Mouse (Mus musculus) stomach, embryonic 15.5 days (tissue): ENCODE data around the gene Kirrel. TPM values are rescaled to one million over a fixed set of nuclear protein-coding genes. Genes with fewer than 3 reads are reported as not detected.

Experiments
- ATAC-seq: fragments of 200-750 bp; cut with Nextera tagmentation; 2 replicates; pipeline ENCODE4 v1.8.0; 2017; ENCODE audit warnings: low read depth, moderate number of reproducible peaks, moderate TSS enrichment; ENCODE audit not compliant: insufficient read depth, low FRiP score
- H3K27ac ChIP-seq: fragments of 300-500 bp; sonication (generic); 2 replicates; pipeline ENCODE4 v1.5.1; 2015; ENCODE audit warnings: mild to moderate bottlenecking, inconsistent platforms
- H3K27me3 ChIP-seq: fragments of 300-500 bp; sonication (generic); replicated peaks from 2 replicates; pipeline ENCODE4 v1.6.1; 2015; ENCODE audit warnings: inconsistent platforms
- H3K36me3 ChIP-seq: fragments of 300-500 bp; sonication (generic); 2 replicates; pipeline ENCODE4 v1.6.1; 2015; ENCODE audit warnings: inconsistent platforms
- H3K4me1 ChIP-seq: fragments of 300-500 bp; sonication (generic); 2 replicates; pipeline ENCODE4 v1.6.1; 2015; ENCODE audit warnings: inconsistent platforms
- H3K4me2 ChIP-seq: fragments of 300-500 bp; sonication (generic); 2 replicates; pipeline ENCODE4 v1.6.1; 2015; ENCODE audit warnings: mild to moderate bottlenecking, inconsistent platforms
- H3K4me3 ChIP-seq: fragments of 300-500 bp; sonication (generic); replicated peaks from 2 replicates; pipeline ENCODE4 v1.5.1; 2015; ENCODE audit warnings: inconsistent platforms
- H3K9ac ChIP-seq: fragments of 300-500 bp; sonication (generic); 2 replicates; pipeline ENCODE4 v1.6.1; 2015; ENCODE audit warnings: inconsistent platforms
- H3K9me3 ChIP-seq: fragments of 300-500 bp; sonication (generic); 2 replicates; pipeline ENCODE4 v1.6.1; 2016; ENCODE audit warnings: inconsistent platforms
- WGBS: fragments of 180-500 bp; shearing (Covaris S2); methylation state at CpG from one replicate; pipeline ENCODE4 v1.1.7; 2015; 5-methylcytosine and 5-hydroxymethylcytosine counted together
- polyA plus RNA-seq: library from polyadenylated mRNA; unstranded; fragments of >200 nt; fragmentation: Nextera tagmentation; extraction: Ambion mirVana; gene quantifications from 2 replicates; pipeline ENCODE4 v1.2.1, GENCODE M21; 2015

Gene Kirrel
- polyA plus RNA-seq, 1 experiment from 2014 or later: 13.9 TPM

DNA sequence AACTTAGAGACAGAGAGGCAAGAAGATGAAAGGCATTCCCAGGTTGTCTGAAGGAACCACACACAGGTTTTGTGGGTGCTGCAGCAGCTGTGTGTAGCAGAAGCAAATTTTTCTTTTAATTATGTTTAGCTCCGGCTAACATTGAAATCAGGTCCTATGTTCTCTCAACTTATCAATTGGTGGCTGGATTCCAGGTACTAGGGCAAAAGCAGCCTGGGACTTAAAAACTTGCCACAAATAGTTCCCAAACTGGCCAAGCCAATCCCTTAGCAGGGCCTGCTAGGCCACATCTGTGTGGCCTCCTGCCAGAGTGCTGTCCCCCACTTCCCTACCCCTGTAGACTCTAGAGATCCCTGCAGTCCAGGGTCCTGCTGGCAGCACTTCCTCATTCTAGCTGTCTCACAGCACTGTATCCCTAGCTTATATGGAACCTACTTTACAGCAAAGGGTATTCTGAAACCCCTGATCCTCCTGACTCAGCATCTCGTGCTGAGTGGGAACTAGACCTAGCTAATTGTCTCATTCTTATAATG is 23.2 kb downstream of the Kirrel start:
- ATAC-seq: no peak
- WGBS: 60% methylated on average over 2 of the region's 2 CpGs
- no peak overlapping the region for H3K4me2 ChIP-seq
- H3K36me3 ChIP-seq: no peaks in the 10 kb centered on the region
- no peak overlapping the region for H3K9ac ChIP-seq
- no peaks in the 10 kb centered on the region for H3K27me3 ChIP-seq
- no peak overlapping the region for H3K4me3 ChIP-seq
- H3K4me1 ChIP-seq: peaks cover 37% of the 10 kb centered on the region
- H3K27ac ChIP-seq: peak overlapping the region; percentile 97
- no peaks in the 10 kb centered on the region for H3K9me3 ChIP-seq

DNA sequence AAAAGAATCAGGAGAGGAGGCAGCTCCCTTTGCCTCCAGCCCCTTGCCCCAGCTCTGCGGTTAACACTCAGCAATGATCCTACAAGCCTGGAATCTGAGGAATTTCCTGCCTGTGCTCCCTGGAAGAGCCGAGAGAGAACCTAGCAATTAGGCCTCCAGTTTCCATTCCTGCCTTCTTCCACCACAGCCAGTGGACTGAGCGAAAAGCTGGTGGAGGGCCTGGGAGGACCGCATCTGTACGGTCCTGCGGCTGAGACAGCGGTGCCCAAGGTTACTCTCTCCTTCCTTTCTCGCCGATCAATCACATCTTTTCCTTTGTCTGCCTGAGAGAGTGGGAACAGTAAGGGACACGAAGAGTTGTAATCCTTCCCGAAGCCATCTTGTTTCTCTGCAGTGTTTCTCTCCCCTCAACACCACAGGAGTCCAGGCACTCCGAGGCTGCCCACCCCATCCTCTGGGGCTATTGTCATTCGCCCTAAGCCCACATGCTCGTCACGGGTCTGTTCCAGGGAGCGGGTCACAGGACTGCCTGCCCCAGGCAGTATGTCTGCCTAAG is 23.8 kb downstream of the Kirrel start:
- H3K4me1 ChIP-seq: peaks cover 37% of the 10 kb centered on the region
- peak; percentile 73; the same call in 1 of the 2 replicates for ATAC-seq
- H3K4me2 ChIP-seq: peak overlapping the region; percentile 33; the same call in 1 of the 2 replicates
- no peaks in the 10 kb centered on the region for H3K27me3 ChIP-seq
- no peak overlapping the region for H3K9ac ChIP-seq
- peak overlapping the region; percentile 97 for H3K27ac ChIP-seq
- H3K36me3 ChIP-seq: no peaks in the 10 kb centered on the region
- 19% methylated on average over 16 of the region's 16 CpGs for WGBS
- H3K4me3 ChIP-seq: no peak overlapping the region
- no peaks in the 10 kb centered on the region for H3K9me3 ChIP-seq

DNA sequence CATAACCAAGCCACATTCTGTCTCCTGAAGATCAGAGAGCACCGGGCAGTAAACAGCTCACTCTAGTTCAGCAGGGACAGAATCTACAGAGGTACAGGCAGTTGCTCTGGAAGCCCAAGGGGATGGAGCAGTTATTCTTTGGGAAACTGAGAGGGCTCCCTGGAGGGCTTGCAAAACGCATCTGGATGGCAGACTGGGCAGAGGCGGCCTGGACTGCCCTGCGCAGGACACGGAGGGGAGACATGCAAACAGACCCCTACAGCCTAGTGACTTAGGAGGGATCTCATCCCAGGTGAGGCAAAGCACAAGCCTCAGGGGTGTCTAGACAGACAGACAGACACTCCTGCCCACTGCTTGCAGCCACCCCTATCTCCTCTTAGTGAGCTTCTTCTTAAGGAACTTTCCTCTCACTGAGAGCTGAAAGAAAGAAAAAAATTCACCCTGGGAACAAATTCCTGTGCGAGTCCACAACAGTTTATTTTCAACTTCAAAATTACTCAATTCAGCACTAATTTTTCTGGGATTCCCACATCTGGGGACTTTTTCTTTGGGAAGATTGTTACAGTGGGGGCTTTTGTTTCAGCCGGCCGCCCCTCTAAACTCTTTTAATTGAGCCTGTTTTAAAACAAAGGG is 24.4 kb downstream of the Kirrel start:
- Histone ChIP-seq H3K4me1 (peaks cover 36% of the 10 kb centered on the region), H3K4me3 (no peak overlapping the region), H3K36me3 (no peaks in the 10 kb centered on the region), H3K27me3 (no peaks in the 10 kb centered on the region), H3K9ac (no peak overlapping the region), H3K4me2 (peak overlapping the region; percentile 16; the same call in 1 of the 2 replicates), H3K9me3 (no peaks in the 10 kb centered on the region), H3K27ac (peak overlapping the region; percentile 97)
- no peak; the same call in 1 of the 2 replicates for ATAC-seq
- 23% methylated on average over 8 of the region's 8 CpGs for WGBS

DNA sequence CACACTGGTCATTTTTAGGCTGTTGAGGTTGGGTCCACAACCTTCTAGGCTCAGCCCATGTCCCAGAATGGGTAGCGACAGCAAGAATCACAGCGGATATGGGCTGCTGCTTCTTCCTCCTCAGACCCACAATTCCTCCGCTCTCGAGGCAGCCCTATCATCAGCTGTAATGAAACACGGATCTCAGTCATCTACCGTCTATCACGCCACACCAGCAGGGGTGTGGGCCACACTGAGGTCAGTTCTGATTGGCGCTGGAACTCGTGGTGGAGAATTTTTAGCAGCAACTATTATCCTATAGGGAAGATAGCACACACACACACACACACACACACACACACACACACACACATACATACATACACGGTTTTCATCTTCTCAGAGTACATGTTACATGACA is 25.1 kb downstream of the Kirrel start:
- Histone ChIP-seq H3K9me3 (no peaks in the 10 kb centered on the region), H3K4me1 (peaks cover 34% of the 10 kb centered on the region), H3K4me3 (no peak overlapping the region), H3K36me3 (no peaks in the 10 kb centered on the region), H3K27ac (peak overlapping the region; percentile 97), H3K9ac (no peak overlapping the region), H3K4me2 (no peak overlapping the region), H3K27me3 (no peaks in the 10 kb centered on the region)
- 59% methylated on average over 10 of the region's 10 CpGs for WGBS
- ATAC-seq: no peak

DNA sequence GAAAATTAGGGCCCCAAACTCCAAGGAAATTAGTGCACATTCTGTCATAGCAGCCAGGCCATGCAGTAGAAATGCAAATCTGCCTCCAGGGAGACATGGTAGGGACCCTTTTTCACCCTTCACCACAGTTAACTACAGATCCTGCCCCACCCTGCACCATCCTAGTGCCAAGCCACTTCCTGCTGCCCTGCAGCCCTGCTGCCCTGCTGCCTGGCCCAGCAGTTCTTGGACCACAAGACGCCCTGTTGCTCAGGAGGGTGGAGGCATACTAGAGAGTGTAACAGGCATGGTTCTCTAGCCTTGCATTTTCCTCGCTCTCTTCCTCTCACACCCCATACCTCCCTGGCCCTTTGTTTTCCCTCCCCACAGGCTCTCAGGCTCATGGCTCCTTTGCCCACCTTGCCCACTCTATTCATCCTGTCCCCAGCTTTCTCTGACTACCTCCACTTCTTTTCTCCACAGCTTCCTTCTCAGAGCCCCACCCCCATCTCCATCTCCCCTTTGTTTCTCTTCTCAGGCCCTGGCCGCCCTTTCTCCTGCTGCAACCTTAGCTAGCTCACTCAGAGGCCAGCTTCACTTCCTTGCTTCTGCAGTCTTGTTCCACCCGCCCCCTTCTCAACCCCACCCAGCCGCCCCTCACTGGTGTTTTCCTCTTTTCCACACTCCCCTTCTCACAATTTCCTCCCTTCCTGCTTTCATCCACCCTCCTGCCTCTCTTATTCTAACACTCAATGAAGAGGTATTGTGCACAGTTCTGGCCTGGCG is 29.9 kb downstream of the Kirrel start:
- H3K4me2 ChIP-seq: no peak overlapping the region
- 52% methylated on average over 6 of the region's 6 CpGs for WGBS
- H3K27ac ChIP-seq: 0 out of 2 replicates have a peak overlapping the region, but pooled peaks have one; percentile 11
- no peaks in the 10 kb centered on the region for H3K9me3 ChIP-seq
- ATAC-seq: no peak
- H3K4me1 ChIP-seq: 0 out of 2 replicates have a peak, but pooled peaks cover 6% of the 10 kb centered on the region
- no peaks in the 10 kb centered on the region for H3K27me3 ChIP-seq
- H3K9ac ChIP-seq: no peak overlapping the region
- H3K4me3 ChIP-seq: no peak overlapping the region
- 0 out of 2 replicates have a peak, but pooled peaks cover 11% of the 10 kb centered on the region for H3K36me3 ChIP-seq

DNA sequence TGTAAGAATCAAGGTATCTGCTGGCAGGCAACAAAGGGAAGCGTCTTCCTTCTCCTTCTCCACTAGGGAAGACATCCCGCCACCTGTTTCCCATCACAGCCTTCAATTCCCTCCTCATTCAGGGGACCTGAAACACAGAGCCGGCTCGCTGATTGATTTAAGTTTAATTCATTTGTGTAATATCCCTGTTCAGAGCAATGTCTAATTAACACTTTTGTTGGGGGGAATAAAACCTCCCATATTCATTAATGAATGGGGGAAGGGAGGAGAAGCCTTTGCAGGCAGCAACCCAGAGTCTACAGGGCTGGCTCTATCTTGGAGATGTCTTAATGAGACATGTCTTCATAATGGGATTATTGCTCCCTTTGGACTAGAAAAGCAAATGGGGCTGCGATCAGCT is 34.3 kb downstream of the Kirrel start:
- H3K9me3 ChIP-seq: no peaks in the 10 kb centered on the region
- H3K36me3 ChIP-seq: 0 out of 2 replicates have a peak, but pooled peaks cover 15% of the 10 kb centered on the region
- WGBS: 74% methylated on average over 5 of the region's 5 CpGs
- no peak overlapping the region for H3K27ac ChIP-seq
- no peak overlapping the region for H3K9ac ChIP-seq
- H3K27me3 ChIP-seq: no peaks in the 10 kb centered on the region
- ATAC-seq: no peak
- no peak overlapping the region for H3K4me3 ChIP-seq
- H3K4me1 ChIP-seq: 0 out of 2 replicates have a peak, but pooled peaks cover 6% of the 10 kb centered on the region
- no peak overlapping the region for H3K4me2 ChIP-seq

DNA sequence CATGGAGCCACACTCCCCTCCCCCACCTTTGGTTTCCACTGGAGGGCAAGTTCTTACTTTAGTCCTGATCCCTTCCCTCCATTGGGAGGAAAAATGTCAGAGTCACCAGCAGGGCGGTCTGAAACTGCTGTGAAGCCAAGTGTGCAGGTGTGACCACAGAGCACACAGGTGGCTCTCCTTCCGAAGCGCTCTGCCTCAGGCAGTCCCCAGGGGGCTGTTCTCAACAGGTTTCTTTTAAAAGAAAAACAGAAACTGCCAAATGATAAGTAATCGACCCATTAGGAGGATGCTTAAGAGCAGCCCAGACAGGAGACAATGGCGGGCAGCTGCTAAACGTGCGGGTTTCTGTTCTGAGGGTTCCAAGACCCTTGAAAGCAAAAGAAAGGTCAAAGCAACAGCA is 37.8 kb downstream of the Kirrel start:
- Histone ChIP-seq H3K4me2 (no peak overlapping the region), H3K9ac (no peak overlapping the region), H3K4me3 (no peak overlapping the region), H3K9me3 (no peaks in the 10 kb centered on the region), H3K27ac (no peak overlapping the region), H3K4me1 (peaks cover 7% of the 10 kb centered on the region; the same call in 1 of the 2 replicates), H3K27me3 (no peaks in the 10 kb centered on the region), H3K36me3 (peaks cover 22% of the 10 kb centered on the region; the same call in 1 of the 2 replicates)
- no peak for ATAC-seq
- WGBS: 71% methylated on average over 7 of the region's 7 CpGs

DNA sequence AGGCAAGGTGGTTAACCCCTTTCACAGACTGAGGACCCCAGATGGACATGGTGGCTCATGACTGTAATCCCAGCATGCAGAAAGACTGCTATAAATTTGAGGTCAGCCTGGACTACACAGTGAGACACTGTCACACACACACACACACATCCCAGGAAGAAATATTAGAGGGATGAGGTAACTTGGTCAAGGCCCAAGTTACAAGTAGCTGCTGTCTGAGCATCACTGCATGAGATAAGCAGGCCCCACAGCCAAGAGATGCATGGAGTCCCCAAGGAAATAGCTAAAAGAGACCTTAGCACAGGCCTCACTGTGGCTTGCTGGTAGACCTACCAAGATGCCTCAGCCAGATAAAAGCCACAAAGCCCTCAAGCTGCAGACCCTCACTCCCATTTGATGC is 39.6 kb downstream of the Kirrel start:
- Histone ChIP-seq H3K9me3 (no peaks in the 10 kb centered on the region), H3K4me3 (no peak overlapping the region), H3K27ac (no peak overlapping the region), H3K9ac (no peak overlapping the region), H3K4me1 (peaks cover 8% of the 10 kb centered on the region; the same call in 1 of the 2 replicates), H3K36me3 (peaks cover 14% of the 10 kb centered on the region; the same call in 1 of the 2 replicates), H3K27me3 (no peaks in the 10 kb centered on the region), H3K4me2 (no peak overlapping the region)
- ATAC-seq: no peak

DNA sequence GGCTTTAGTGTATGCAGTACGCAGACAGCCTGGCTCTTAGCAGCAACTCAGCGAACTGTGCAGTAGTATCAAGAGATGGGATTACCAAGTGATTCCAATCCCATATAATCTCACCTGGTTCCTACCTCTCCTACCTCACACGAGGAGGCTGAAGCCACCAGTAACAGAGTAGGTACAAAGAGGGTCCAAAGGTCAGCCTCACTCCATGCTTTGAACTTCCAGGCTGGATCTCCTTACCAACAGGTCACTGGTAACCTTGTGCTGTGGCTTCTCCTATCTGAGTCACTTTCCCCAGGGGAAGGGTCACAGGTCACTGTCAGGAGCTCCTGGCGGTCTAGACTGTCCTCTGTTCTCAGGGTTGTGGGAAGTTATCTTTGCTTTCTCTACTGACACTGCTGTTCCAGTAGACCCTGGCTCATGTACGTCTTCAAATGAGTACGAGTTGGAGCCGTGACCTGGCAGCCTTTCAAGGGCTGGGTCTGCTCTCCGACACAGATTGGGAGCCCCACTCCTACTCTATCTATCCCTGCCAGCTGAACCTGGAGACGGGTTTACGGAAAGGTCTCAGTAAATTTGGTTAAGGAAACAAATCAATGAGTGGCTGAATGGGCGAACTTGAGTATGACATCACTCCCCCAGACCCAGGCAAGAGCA is 42.7 kb downstream of the Kirrel start:
- Histone ChIP-seq H3K4me3 (no peak overlapping the region), H3K9me3 (no peaks in the 10 kb centered on the region), H3K36me3 (peaks cover 11% of the 10 kb centered on the region; the same call in 1 of the 2 replicates), H3K9ac (no peak overlapping the region), H3K27me3 (no peaks in the 10 kb centered on the region), H3K27ac (no peak overlapping the region), H3K4me1 (peaks cover 8% of the 10 kb centered on the region; the same call in 1 of the 2 replicates), H3K4me2 (no peak overlapping the region)
- WGBS: 58% methylated on average over 11 of the region's 11 CpGs
- peak; percentile 56; the same call in 1 of the 2 replicates for ATAC-seq

DNA sequence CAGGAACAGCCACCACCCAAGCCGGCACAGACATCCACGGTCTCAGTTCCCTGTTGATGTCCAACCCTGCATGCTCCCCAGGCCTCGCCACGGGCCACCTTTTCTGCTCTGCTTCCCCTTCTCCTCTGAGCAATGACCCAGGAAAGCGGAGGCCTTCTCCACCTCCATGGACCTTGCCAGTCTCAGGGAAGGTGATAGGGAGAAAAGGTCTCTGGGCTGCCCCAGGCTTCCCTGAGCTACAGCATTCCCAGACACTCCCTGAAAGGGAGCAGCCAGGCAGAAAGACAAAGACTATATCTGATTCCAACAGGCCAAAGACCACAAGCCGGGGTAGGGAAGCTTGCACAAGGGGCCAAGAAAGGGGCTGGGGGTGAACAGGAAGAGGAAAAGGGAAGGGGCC is 43.6 kb downstream of the Kirrel start:
- ATAC-seq: no peak
- Histone ChIP-seq H3K9ac (no peak overlapping the region), H3K4me3 (no peak overlapping the region), H3K27me3 (no peaks in the 10 kb centered on the region), H3K9me3 (no peaks in the 10 kb centered on the region), H3K4me2 (no peak overlapping the region), H3K4me1 (peaks cover 8% of the 10 kb centered on the region; the same call in 1 of the 2 replicates), H3K36me3 (peaks cover 8% of the 10 kb centered on the region; the same call in 1 of the 2 replicates), H3K27ac (no peak overlapping the region)
- WGBS: 78% methylated on average over 6 of the region's 6 CpGs

DNA sequence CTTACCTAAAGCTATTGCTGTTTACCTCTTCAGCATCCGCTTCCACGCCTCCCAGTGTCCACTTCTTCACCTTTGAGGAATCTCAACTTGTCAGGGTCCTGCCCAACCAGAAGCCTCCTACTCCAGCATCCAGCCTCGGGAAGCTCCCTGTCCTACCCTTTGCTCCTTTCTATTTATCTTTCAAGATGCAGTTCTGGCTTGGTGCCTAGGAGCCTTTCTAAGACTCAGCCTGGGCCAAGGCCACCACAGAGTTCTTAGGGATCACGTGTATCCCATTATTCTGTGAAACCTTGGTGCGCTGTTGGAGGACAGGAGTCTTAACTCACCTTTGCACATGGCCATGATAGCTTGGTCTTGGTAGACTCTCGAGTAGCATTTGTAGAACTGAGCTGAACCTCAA is 50.8 kb downstream of the Kirrel start:
- H3K27ac ChIP-seq: no peak overlapping the region
- H3K4me1 ChIP-seq: peaks cover 3% of the 10 kb centered on the region; the same call in 1 of the 2 replicates
- H3K9me3 ChIP-seq: no peaks in the 10 kb centered on the region
- H3K9ac ChIP-seq: no peak overlapping the region
- no peak for ATAC-seq
- H3K4me2 ChIP-seq: no peak overlapping the region
- no peak overlapping the region for H3K4me3 ChIP-seq
- 72% methylated on average over 6 of the region's 6 CpGs for WGBS
- 0 out of 2 replicates have a peak, but pooled peaks cover 3% of the 10 kb centered on the region for H3K36me3 ChIP-seq
- H3K27me3 ChIP-seq: no peaks in the 10 kb centered on the region
